Mouse (Mus musculus) stomach, embryonic 14.5 days (tissue): Measurements from ENCODE around the gene Actr3. TPM values are rescaled to one million over a fixed set of nuclear protein-coding genes. Genes with fewer than 3 reads are reported as not detected.

Experiments
- ATAC-seq: fragments of 200-750 bp; cut with Nextera tagmentation; 2 replicates; pipeline ENCODE4 v1.8.0; 2017; ENCODE audit warnings: low read depth, moderate TSS enrichment; ENCODE audit not compliant: insufficient number of reproducible peaks, insufficient read depth, low FRiP score
- H3K27ac ChIP-seq: fragments of 300-500 bp; sonication (generic); 2 replicates; pipeline ENCODE4 v1.5.1; 2014; ENCODE audit warnings: mild to moderate bottlenecking, low read length, moderate library complexity, mixed read lengths
- H3K27me3 ChIP-seq: fragments of 300-500 bp; sonication (generic); 2 replicates; pipeline ENCODE4 v1.6.1; 2014; ENCODE audit warnings: low read length, control low read depth, mixed read lengths; ENCODE audit not compliant: control insufficient read depth, insufficient read depth
- H3K36me3 ChIP-seq: fragments of 300-500 bp; sonication (generic); 2 replicates; pipeline ENCODE4 v1.6.1; 2014; ENCODE audit warnings: mild to moderate bottlenecking, control low read depth, low read length, moderate library complexity, mixed read lengths; ENCODE audit not compliant: control insufficient read depth, insufficient read depth
- H3K4me1 ChIP-seq: fragments of 300-500 bp; sonication (generic); 2 replicates; pipeline ENCODE4 v1.6.1; 2014; ENCODE audit warnings: low read length, control low read depth, mixed read lengths; ENCODE audit not compliant: control insufficient read depth, insufficient read depth
- H3K4me2 ChIP-seq: fragments of 300-500 bp; sonication (generic); replicated peaks from 2 replicates; pipeline ENCODE4 v1.6.1; 2014; ENCODE audit warnings: low read depth, low read length, control low read depth
- H3K4me3 ChIP-seq: fragments of 300-500 bp; sonication (generic); 2 replicates; pipeline ENCODE4 v1.5.1; 2014; ENCODE audit warnings: low read depth, low read length, control low read depth
- H3K9ac ChIP-seq: fragments of 300-500 bp; sonication (generic); replicated peaks from 2 replicates; pipeline ENCODE4 v1.6.1; 2014; ENCODE audit warnings: low read depth, mild to moderate bottlenecking, control low read depth, low read length, moderate library complexity, mixed read lengths
- H3K9me3 ChIP-seq: fragments of 300-500 bp; sonication (generic); 2 replicates; pipeline ENCODE4 v1.6.1; 2016; ENCODE audit warnings: low read depth, low read length, control low read depth; ENCODE audit not compliant: control insufficient read depth
- WGBS: fragments of 180-500 bp; shearing (Covaris S2); extraction: QIAGEN DNeasy Blood & Tissue Kit; methylation state at CpG from one replicate; pipeline ENCODE4 v1.1.7; 2014; 5-methylcytosine and 5-hydroxymethylcytosine counted together
- polyA plus RNA-seq: library from polyadenylated mRNA; unstranded; fragments of >200 nt; fragmentation: Nextera tagmentation; extraction: Ambion mirVana; gene quantifications from 2 replicates; pipeline ENCODE4 v1.2.1, GENCODE M21; 2014

Gene Actr3
- polyA plus RNA-seq, 1 experiment from 2014 or later, result 341 TPM

DNA sequence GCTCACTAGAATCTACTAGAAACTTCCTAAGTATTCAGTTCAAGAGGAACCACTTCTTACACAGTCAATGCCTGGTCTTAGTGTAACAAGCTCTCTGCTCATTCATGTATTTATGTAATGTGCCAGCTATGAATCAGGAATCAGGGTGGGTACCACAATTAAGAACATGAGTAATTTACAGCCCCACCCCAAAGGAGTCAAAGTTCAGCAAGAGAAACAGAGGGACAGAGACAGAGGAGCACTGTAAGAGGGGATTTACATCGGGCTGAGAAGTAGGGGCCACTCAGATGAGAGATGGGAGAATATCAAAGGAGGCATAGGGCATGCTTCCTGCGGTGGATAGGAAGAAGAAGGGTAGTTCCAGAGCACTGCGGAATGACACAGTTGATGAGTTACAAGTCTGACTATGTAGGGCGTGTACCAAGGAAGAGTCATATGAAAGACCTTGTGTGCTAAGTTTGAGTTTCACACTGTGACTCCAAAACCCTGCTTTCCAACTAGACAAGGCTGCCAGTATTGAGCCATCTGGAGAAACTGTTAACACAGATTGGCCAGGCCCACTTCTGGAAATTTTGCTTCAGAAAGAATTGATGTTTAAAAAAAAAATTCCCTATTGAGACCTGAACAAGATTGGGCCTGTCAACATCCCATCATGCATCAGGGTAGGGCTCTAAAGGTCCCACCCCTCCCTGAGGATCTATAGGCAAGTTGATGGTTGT lies 14.9 kb upstream of the Actr3 start:
- Histone ChIP-seq H3K9ac (no peak overlapping the region), H3K4me3 (no peak overlapping the region), H3K4me1 (no peaks in the 10 kb centered on the region), H3K4me2 (no peak overlapping the region), H3K9me3 (no peaks in the 10 kb centered on the region), H3K27me3 (no peaks in the 10 kb centered on the region), H3K27ac (no peak overlapping the region), H3K36me3 (no peaks in the 10 kb centered on the region)
- no peak for ATAC-seq
- 88% methylated on average over 4 of the region's 4 CpGs for WGBS

DNA sequence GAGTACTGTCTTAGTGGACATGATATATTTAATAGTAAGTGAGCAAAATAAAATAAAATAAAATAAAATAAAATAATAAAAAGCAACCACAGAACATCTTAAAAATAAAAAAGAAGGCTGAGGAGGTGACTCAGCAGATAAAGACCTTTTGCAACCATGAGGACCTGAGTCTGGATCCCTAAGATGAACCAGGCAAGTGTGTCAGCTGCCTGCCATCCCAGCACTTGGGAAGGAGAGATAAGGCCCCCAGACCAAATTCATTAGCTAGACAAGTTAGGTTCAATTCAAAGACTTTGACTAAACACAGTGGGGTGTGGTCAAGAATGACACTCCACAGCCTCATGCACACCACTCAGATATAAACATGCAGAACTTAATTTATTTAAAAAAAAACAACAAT lies 12.4 kb upstream of the Actr3 start:
- H3K4me1 ChIP-seq, result no peaks in the 10 kb centered on the region
- no peaks in the 10 kb centered on the region for H3K9me3 ChIP-seq
- H3K9ac ChIP-seq, result no peak overlapping the region
- H3K4me3 ChIP-seq, result no peak overlapping the region
- ATAC-seq, result no peak
- H3K36me3 ChIP-seq, result no peaks in the 10 kb centered on the region
- no peaks in the 10 kb centered on the region for H3K27me3 ChIP-seq
- H3K27ac ChIP-seq, result no peak overlapping the region
- H3K4me2 ChIP-seq, result no peak overlapping the region

- Histone ChIP-seq H3K36me3 (no peaks in the 10 kb centered on the region), H3K9me3 (no peaks in the 10 kb centered on the region), H3K4me1 (no peaks in the 10 kb centered on the region), H3K4me2 (no peak overlapping the region), H3K27ac (0 out of 2 replicates have a peak overlapping the region, but pooled peaks have one; percentile 24), H3K27me3 (no peaks in the 10 kb centered on the region), H3K9ac (no peak overlapping the region), H3K4me3 (no peak overlapping the region)
- ATAC-seq, result no peak
- 48% methylated on average over 7 of the region's 7 CpGs for WGBS
These were observed 6.2 kb upstream of the Actr3 start for GRCm38 (mm10) chr1:125441679-125442078.

GRCm38 (mm10) chr1:125441251-125441650 lies 5.7 kb upstream of the Actr3 start:
- Histone ChIP-seq H3K36me3 (no peaks in the 10 kb centered on the region), H3K27ac (0 out of 2 replicates have a peak overlapping the region, but pooled peaks have one; percentile 24), H3K27me3 (no peaks in the 10 kb centered on the region), H3K4me3 (no peak overlapping the region), H3K4me1 (no peaks in the 10 kb centered on the region), H3K4me2 (no peak overlapping the region), H3K9ac (no peak overlapping the region), H3K9me3 (no peaks in the 10 kb centered on the region)
- WGBS, result 83% methylated on average over 6 of the region's 6 CpGs
- ATAC-seq, result no peak

GRCm38 (mm10) chr1:125439556-125439955 lies 4.0 kb upstream of the Actr3 start:
- 86% methylated on average over 3 of the region's 3 CpGs for WGBS
- no peak overlapping the region for H3K4me2 ChIP-seq
- no peaks in the 10 kb centered on the region for H3K9me3 ChIP-seq
- H3K27ac ChIP-seq, result no peak overlapping the region
- H3K4me1 ChIP-seq, result no peaks in the 10 kb centered on the region
- H3K9ac ChIP-seq, result no peak overlapping the region
- H3K36me3 ChIP-seq, result no peaks in the 10 kb centered on the region
- H3K4me3 ChIP-seq, result no peak overlapping the region
- ATAC-seq, result no peak
- no peaks in the 10 kb centered on the region for H3K27me3 ChIP-seq

- ATAC-seq, result no peak
- WGBS, result 83% methylated on average over 2 of the region's 2 CpGs
- Histone ChIP-seq H3K9me3 (no peaks in the 10 kb centered on the region), H3K4me3 (no peak overlapping the region), H3K27ac (no peak overlapping the region), H3K36me3 (no peaks in the 10 kb centered on the region), H3K4me2 (no peak overlapping the region), H3K9ac (no peak overlapping the region), H3K27me3 (no peaks in the 10 kb centered on the region), H3K4me1 (no peaks in the 10 kb centered on the region)
These were observed 3.3 kb upstream of the Actr3 start for GRCm38 (mm10) chr1:125438826-125439225.

- Histone ChIP-seq H3K4me2 (no peak overlapping the region), H3K27me3 (no peaks in the 10 kb centered on the region), H3K9ac (no peak overlapping the region), H3K36me3 (no peaks in the 10 kb centered on the region), H3K4me3 (no peak overlapping the region), H3K27ac (no peak overlapping the region), H3K9me3 (no peaks in the 10 kb centered on the region), H3K4me1 (peaks cover 3% of the 10 kb centered on the region; the same call in 1 of the 2 replicates)
- WGBS, result 27% methylated on average over 3 of the region's 3 CpGs
- ATAC-seq, result no peak
These were observed 2.4 kb upstream of the Actr3 start for GRCm38 (mm10) chr1:125437927-125438326.

- H3K9ac ChIP-seq, result no peak overlapping the region
- H3K27ac ChIP-seq, result no peak overlapping the region
- WGBS, result 87% methylated on average over 2 of the region's 2 CpGs
- H3K27me3 ChIP-seq, result no peaks in the 10 kb centered on the region
- H3K4me2 ChIP-seq, result no peak overlapping the region
- no peaks in the 10 kb centered on the region for H3K36me3 ChIP-seq
- no peaks in the 10 kb centered on the region for H3K9me3 ChIP-seq
- H3K4me3 ChIP-seq, result no peak overlapping the region
- ATAC-seq, result no peak
- peaks cover 9% of the 10 kb centered on the region; the same call in 1 of the 2 replicates for H3K4me1 ChIP-seq
These were observed 1.6 kb upstream of the Actr3 start for GRCm38 (mm10) chr1:125437161-125437560.

DNA sequence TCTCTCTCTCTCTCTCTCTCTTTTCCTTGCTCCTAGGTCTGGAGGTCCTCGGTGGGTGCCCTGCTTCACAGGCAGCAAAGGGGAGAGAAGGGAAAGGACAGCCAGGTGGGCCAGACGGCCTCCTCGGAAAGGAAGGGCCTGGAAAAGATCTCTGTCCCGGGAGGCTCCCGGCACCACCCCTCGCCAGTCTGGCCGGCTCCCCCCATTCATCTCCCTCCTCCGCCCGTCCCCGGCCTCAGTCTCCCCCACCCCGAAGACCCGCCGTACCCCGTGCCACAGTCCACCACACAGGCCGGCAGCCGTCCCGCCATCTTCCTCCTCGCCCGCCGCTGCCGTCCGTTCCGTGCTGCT lies 534 bp downstream of the Actr3 start:
- peak overlapping the region; percentile 99 for H3K27ac ChIP-seq
- peak overlapping the region; percentile 53; the same call in 1 of the 2 replicates for H3K4me2 ChIP-seq
- H3K4me3 ChIP-seq, result peak overlapping the region; percentile 78
- no peaks in the 10 kb centered on the region for H3K9me3 ChIP-seq
- H3K27me3 ChIP-seq, result no peaks in the 10 kb centered on the region
- ATAC-seq, result no peak
- peaks cover 19% of the 10 kb centered on the region for H3K4me1 ChIP-seq
- peak overlapping the region; percentile 82 for H3K9ac ChIP-seq
- H3K36me3 ChIP-seq, result no peaks in the 10 kb centered on the region
- 0% methylated on average over 18 of the region's 23 CpGs for WGBS
